Mouse (Mus musculus) heart, embryonic 10.5 days (tissue): ENCODE measurements around the gene Zfp37. TPM values are rescaled to one million over a fixed set of nuclear protein-coding genes. Genes with fewer than 3 reads are reported as not detected.
"Not testable (repeated sequence)": the region's sequence is repeated elsewhere in the genome, so short reads cannot be mapped to it uniquely, and the experiment has no call there.

Experiments used
- DNase-seq: peaks from one replicate; pipeline ENCODE4 v3.0.0-alpha.2; 2017; ENCODE audit warnings: low spot score
- H3K27ac ChIP-seq: fragments of 300-500 bp; sonication (generic); 2 replicates; pipeline ENCODE4 v1.5.1; 2016; ENCODE audit warnings: mild to moderate bottlenecking
- H3K27me3 ChIP-seq: fragments of 300-500 bp; sonication (generic); 2 replicates; pipeline ENCODE4 v1.6.1; 2016; ENCODE audit warnings: mild to moderate bottlenecking; ENCODE audit not compliant: poor library complexity, insufficient read depth, severe bottlenecking
- H3K36me3 ChIP-seq: fragments of 300-500 bp; sonication (generic); 2 replicates; pipeline ENCODE4 v1.6.1; 2016; ENCODE audit warnings: mild to moderate bottlenecking, moderate library complexity
- H3K4me1 ChIP-seq: fragments of 300-500 bp; sonication (generic); 2 replicates; pipeline ENCODE4 v1.6.1; 2016; ENCODE audit warnings: mild to moderate bottlenecking
- H3K4me3 ChIP-seq: fragments of 300-500 bp; sonication (generic); 2 replicates; pipeline ENCODE4 v1.5.1; 2016; ENCODE audit warnings: mild to moderate bottlenecking, moderate library complexity
- H3K9me3 ChIP-seq: fragments of 300-500 bp; sonication (generic); 2 replicates; pipeline ENCODE4 v1.6.1; 2016; ENCODE audit warnings: mild to moderate bottlenecking, moderate library complexity
- WGBS: fragments of 180-500 bp; shearing (Covaris S2); methylation state at CpG from one replicate; pipeline ENCODE4 v1.1.7; 2016; 5-methylcytosine and 5-hydroxymethylcytosine counted together
- polyA plus RNA-seq: library from polyadenylated mRNA; unstranded; fragments of >200 nt; fragmentation: Nextera tagmentation; extraction: Ambion mirVana; gene quantifications from 2 replicates; pipeline ENCODE4 v1.2.1, GENCODE M21; 2016

Gene Zfp37
- polyA plus RNA-seq, 1 experiment from 2014 or later, result 9.8 TPM

DNA sequence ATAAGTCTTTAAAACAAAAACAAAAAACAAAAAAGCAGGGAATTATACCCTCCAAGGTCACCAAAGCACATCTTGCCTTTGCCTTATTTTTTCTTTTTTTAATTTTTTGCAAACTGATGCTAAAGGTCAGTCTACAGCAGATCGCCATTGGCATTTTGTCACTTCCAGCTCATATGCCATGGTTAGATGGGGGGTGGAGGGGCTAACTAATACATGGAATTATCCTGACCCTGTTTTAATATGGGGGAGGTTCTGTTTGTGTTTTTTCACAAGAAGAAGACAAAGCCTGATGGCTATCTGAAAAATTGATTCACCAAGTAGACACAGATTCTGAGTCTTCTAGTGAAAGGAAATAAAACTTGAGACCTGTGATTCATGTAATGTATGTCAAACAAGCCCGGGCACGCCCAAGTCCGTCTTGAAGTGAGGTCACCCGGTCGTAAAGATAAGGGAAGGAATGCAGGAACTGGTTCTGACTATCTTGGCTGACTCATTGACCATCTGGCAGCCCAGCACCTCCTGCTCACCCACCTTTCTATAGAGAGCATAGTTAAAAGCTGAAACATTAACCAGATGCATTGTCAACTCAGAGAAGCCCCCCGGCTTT, 30.8 kb downstream of the Zfp37 start:
- H3K27me3 ChIP-seq, result no peaks in the 10 kb centered on the region
- no peak overlapping the region for H3K27ac ChIP-seq
- H3K4me3 ChIP-seq, result no peak overlapping the region
- DNase-seq, result no peak
- no peaks in the 10 kb centered on the region for H3K9me3 ChIP-seq
- 47% methylated on average over 7 of the region's 7 CpGs for WGBS
- H3K36me3 ChIP-seq, result peaks cover 90% of the 10 kb centered on the region
- no peaks in the 10 kb centered on the region for H3K4me1 ChIP-seq

DNA sequence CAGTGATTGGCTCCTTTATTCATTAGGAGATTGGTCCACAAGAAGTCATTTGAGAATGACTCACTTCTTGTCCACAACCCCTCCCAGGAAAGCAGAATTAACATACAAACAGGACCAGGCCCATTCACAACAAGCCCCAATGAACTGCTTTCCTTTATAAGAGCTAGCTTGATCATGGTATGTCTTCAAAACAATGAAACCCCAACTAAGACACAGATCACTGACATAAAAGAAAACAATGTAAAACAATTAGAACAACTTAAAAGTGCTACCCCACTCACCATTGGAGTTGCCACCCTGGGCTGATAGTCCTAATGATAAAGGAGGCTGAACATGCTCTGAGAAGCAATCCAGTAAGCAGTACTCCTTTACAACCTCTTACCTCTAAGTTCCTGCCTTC, 42.1 kb downstream of the Zfp37 start:
- DNase-seq, result no peak
- H3K4me1 ChIP-seq, result no peaks in the 10 kb centered on the region
- peaks cover 64% of the 10 kb centered on the region for H3K36me3 ChIP-seq
- H3K4me3 ChIP-seq, result no peak overlapping the region
- peaks cover 54% of the 10 kb centered on the region for H3K9me3 ChIP-seq
- H3K27ac ChIP-seq, result no peak overlapping the region
- no peaks in the 10 kb centered on the region for H3K27me3 ChIP-seq

DNA sequence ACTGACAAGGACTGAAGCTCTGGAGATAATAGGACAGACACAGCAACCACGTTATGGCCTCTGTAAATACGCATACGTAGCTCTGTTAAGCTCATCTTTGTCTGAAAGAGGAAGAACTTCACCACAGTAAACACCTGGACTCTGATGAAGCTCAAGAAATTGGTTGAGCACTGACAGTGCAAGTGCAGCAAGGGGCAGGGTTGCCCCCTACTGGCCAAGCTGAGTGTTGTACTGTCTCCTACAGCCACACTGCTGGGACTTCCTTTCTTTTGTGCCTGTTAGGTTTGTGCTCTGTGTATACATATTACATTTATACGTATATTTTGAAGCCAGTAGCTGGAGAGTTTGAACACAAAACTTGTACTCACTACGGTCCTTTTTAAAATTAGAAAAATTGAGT, 53.6 kb downstream of the Zfp37 start:
- Histone ChIP-seq H3K27ac (no peak overlapping the region), H3K27me3 (no peaks in the 10 kb centered on the region), H3K36me3 (no peaks in the 10 kb centered on the region), H3K4me1 (no peaks in the 10 kb centered on the region), H3K4me3 (no peak overlapping the region), H3K9me3 (no peaks in the 10 kb centered on the region)
- DNase-seq, result no peak
- 43% methylated on average over 5 of the region's 5 CpGs for WGBS

DNA sequence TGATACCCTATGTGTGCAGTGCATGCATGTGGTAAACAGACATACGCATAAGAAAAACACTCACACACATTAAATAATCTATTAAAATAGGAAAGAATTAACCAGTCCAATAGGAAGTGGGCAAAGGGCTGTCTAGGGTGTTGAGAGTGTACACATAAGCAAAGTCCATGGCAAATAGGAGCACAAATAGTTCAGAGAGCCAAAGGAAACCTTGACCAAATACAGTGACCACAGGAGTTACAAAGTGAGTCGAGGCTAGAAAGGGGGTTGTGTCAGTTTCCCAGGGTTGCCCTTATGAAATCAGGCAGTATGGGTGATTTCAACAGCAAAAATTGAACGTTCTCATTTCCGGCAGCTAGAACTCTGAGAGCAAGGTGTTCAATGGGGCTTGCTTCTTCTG, 56.4 kb downstream of the Zfp37 start:
- Histone ChIP-seq H3K27ac (no peak overlapping the region), H3K9me3 (no peaks in the 10 kb centered on the region), H3K27me3 (no peaks in the 10 kb centered on the region), H3K4me1 (no peaks in the 10 kb centered on the region), H3K4me3 (no peak overlapping the region), H3K36me3 (no peaks in the 10 kb centered on the region)
- no peak for DNase-seq
- WGBS, result 84% methylated on average over 4 of the region's 4 CpGs

DNA sequence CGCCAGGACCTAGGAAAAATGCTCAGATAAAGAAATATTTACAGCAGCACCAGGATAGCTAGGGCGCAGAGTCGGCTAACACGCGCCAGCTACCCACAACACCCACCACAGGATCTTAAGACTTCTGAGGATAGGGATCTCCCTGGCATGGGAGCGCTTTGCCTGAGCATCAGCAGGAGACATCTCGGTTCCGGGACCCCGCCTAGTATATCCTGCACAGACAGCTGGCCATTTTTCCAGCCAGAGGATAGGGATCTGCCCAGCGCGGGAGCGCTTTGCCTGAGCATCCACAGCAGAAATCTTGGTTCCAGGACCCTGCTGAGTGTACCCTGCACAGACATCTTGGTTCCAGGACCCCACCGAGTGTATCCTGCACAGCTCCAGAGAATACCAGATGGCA, 63.2 kb downstream of the Zfp37 start:
- DNase-seq, H3K4me1 ChIP-seq, H3K4me3 ChIP-seq, H3K27ac ChIP-seq, H3K27me3 ChIP-seq, H3K9me3 ChIP-seq, H3K36me3 ChIP-seq: not testable (repeated sequence)
- WGBS, result 87% methylated on average over 13 of the region's 13 CpGs

DNA sequence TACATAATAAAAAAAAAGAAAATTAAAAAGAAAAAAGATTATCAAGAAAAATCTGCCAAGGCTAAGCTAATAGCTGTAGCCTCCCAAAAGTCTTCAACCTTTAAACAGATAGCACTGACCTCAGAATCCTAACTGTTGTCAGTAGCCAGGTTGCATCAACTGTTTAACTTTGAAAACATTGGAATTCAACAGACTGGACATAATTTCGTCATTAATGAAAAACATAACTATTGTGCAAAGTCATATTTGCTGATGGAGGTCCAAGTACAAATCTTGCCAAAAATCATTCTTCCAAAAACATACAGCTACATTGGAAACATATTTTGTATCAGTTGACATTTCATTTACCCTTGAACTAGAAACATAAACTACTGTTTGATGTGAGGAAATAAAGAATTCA, 72.4 kb downstream of the Zfp37 start:
- Histone ChIP-seq H3K36me3 (no peaks in the 10 kb centered on the region), H3K9me3 (no peaks in the 10 kb centered on the region), H3K4me3 (no peak overlapping the region), H3K4me1 (no peaks in the 10 kb centered on the region), H3K27ac (no peak overlapping the region), H3K27me3 (no peaks in the 10 kb centered on the region)
- no peak for DNase-seq
- WGBS, result 53% methylated on average over 1 of the region's 1 CpGs

DNA sequence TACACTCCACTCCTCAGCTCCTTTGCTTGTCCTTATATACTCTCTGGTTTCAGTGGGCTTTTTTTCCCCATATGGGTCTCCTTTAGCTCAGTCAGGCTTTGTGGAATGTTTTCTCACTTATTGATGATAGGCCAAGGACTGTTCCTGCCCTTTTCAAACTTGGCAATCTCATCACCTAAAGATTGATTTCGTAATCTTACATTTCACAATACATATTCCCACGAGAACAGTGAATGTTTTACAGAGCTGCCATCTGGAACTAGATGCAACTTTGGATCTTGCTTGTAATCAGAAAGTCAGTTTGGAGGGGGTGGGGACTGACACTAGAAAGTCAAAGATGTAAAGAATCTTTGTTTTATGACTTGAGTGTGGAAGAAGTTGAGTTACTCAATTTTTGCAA, 80.0 kb downstream of the Zfp37 start, which contains the start of gene Mup21:
Gene Mup21 (minus strand): TSS at position 53 of the 400 bp plus-strand sequence.
- no peak for DNase-seq
- H3K4me1 ChIP-seq, result no peaks in the 10 kb centered on the region
- H3K9me3 ChIP-seq, result no peaks in the 10 kb centered on the region
- H3K4me3 ChIP-seq, result no peak within 1 kb of the TSS
- H3K27ac ChIP-seq, result no peak within 1 kb of the TSS
- no peaks in the 10 kb centered on the region for H3K27me3 ChIP-seq
- H3K36me3 ChIP-seq, result no peaks in the 10 kb centered on the region
- 75% methylated on average over 2 of the region's 2 CpGs for WGBS

Other genes starting within 250 kb of the Zfp37 start
- gene Mup20, start 176.9 kb downstream of the Zfp37 start, polyA plus RNA-seq, result not detected in 2 replicates
- not detected in 2 replicates for gene Mup3, start 143.7 kb downstream of the Zfp37 start, polyA plus RNA-seq
- not detected in 2 replicates for gene Mup21, start 80.2 kb downstream of the Zfp37 start, polyA plus RNA-seq
- gene Slc31a2, start 31.5 kb upstream of the Zfp37 start, polyA plus RNA-seq, result 12.8 and 14.5 TPM in 2 replicates
- 17.2 and 19.5 TPM in 2 replicates for gene Fkbp15, start 129.5 kb upstream of the Zfp37 start, polyA plus RNA-seq
- 46.9 and 53.6 TPM in 2 replicates for gene Slc31a1, start 129.7 kb upstream of the Zfp37 start, polyA plus RNA-seq
- gene Cdc26, start 177.6 kb upstream of the Zfp37 start, polyA plus RNA-seq, result 101 and 125 TPM in 2 replicates
- gene Prpf4, start 177.8 kb upstream of the Zfp37 start, polyA plus RNA-seq, result 19.2 and 23.2 TPM in 2 replicates
- not detected in 2 replicates for gene Rnf183, start 204.2 kb upstream of the Zfp37 start, polyA plus RNA-seq
- gene Wdr31, start 239.8 kb upstream of the Zfp37 start, polyA plus RNA-seq, result 4.3 and 7.1 TPM in 2 replicates
- gene Bspry, start 249.0 kb upstream of the Zfp37 start, polyA plus RNA-seq, result 0.46 and 2.0 TPM in 2 replicates